10 mouse cellular contexts compared by ENCODE assay signal in genomic region chr15:27495981-27496401, GRCm38 (mm10). TPM values are rescaled to one million over a fixed set of nuclear protein-coding genes. Genes with fewer than 3 reads are reported as not detected.
DNase-seq lines count a peak whose midpoint lies in the region; ATAC-seq lines count a peak whose summit lies in the region.
"Had no signal": no experiment of that assay in that cellular context is flagged by ENCODE, and none has a peak within 500 bp of the region (broad histone marks: within the 10 kb centered on the region; RNA-seq: fewer than 3 reads in every experiment).

No protein-coding gene starts in this region.

- no peak for DNase-seq in forebrain, embryonic 10.5 days (ENCODE audit: extremely low spot score, low spot score)
- DNase-seq in forebrain, embryonic 11.5 days (ENCODE audit: low spot score), result no peak
- peak; percentile 28 for DNase-seq in MN1 (ENCODE audit: low spot score)
- DNase-seq in embryo, embryonic 11 days, result peak; percentile 35
- no peak for DNase-seq in liver, embryonic 13.5 days
- DNase-seq in urinary bladder, adult 18-20 months (ENCODE audit: low spot score in 2 of 2), result no peak
- DNase-seq in right cerebral cortex, postnatal 4 days, result no peak
- no peak for DNase-seq in urinary bladder, postnatal 14 days (ENCODE audit: low spot score)
- DNase-seq: kidney, postnatal 10 days had no signal

- 68% methylated on average over 5 of the region's 5 CpGs for WGBS in forebrain, embryonic 10.5 days
- WGBS in forebrain, embryonic 11.5 days, result 58% methylated on average over 5 of the region's 5 CpGs
- 58% methylated on average over 5 of the region's 5 CpGs for WGBS in liver, embryonic 13.5 days (ENCODE audit: insufficient replicate concordance)

- H3K27me3 ChIP-seq in forebrain, embryonic 10.5 days (ENCODE audit: poor library complexity, severe bottlenecking), result no peaks in the 10 kb centered on the region
- H3K27me3 ChIP-seq in forebrain, embryonic 11.5 days (ENCODE audit: control insufficient read depth, insufficient read depth, low read length), result no peaks in the 10 kb centered on the region
- no peaks in the 10 kb centered on the region for H3K27me3 ChIP-seq in liver, embryonic 13.5 days
- H3K27me3 ChIP-seq: limb, embryonic 12.5 days had no signal

- no peak for ATAC-seq in forebrain, embryonic 11.5 days (replicated peaks; ENCODE audit: low FRiP score)
- no peak for ATAC-seq in liver, embryonic 13.5 days (ENCODE audit: low read depth)

- no peaks in the 10 kb centered on the region for H3K9me3 ChIP-seq in forebrain, embryonic 10.5 days
- no peaks in the 10 kb centered on the region for H3K9me3 ChIP-seq in forebrain, embryonic 11.5 days (ENCODE audit: control insufficient read depth, low read length)
- H3K9me3 ChIP-seq in liver, embryonic 13.5 days (replicated peaks), result no peaks in the 10 kb centered on the region
- H3K9me3 ChIP-seq: limb, embryonic 12.5 days had no signal

- peaks cover 52% of the 10 kb centered on the region for H3K4me1 ChIP-seq in forebrain, embryonic 10.5 days
- H3K4me1 ChIP-seq in forebrain, embryonic 11.5 days (replicated peaks; ENCODE audit: control insufficient read depth, insufficient read depth, low read length), result peaks cover 6% of the 10 kb centered on the region; the same call in 1 of the 2 replicates
- peaks cover 99% of the 10 kb centered on the region for H3K4me1 ChIP-seq in liver, embryonic 13.5 days (replicated peaks)
- H3K4me1 ChIP-seq: limb, embryonic 12.5 days had no signal

- H3K36me3 ChIP-seq in forebrain, embryonic 10.5 days (replicated peaks), result no peaks in the 10 kb centered on the region
- no peaks in the 10 kb centered on the region for H3K36me3 ChIP-seq in forebrain, embryonic 11.5 days (ENCODE audit: control insufficient read depth, insufficient read depth, low read length)
- no peaks in the 10 kb centered on the region for H3K36me3 ChIP-seq in liver, embryonic 13.5 days
- H3K36me3 ChIP-seq: limb, embryonic 12.5 days had no signal

- 0 out of 2 replicates have a peak overlapping the region, but pooled peaks have one; percentile 11 for H3K27ac ChIP-seq in forebrain, embryonic 10.5 days
- H3K27ac ChIP-seq in forebrain, embryonic 11.5 days (ENCODE audit: low read depth, low read length), result no peak overlapping the region
- peak overlapping the region; percentile 99 for H3K27ac ChIP-seq in liver, embryonic 13.5 days
- H3K27ac ChIP-seq: limb, embryonic 12.5 days had no signal

- no peak overlapping the region for H3K9ac ChIP-seq in forebrain, embryonic 11.5 days (ENCODE audit: low read length)
- peak overlapping the region; percentile 71 for H3K9ac ChIP-seq in liver, embryonic 13.5 days
- H3K9ac ChIP-seq: limb, embryonic 12.5 days had no signal

- no peak overlapping the region for H3K4me2 ChIP-seq in forebrain, embryonic 11.5 days (ENCODE audit: low read depth, low read length, severe bottlenecking)
- H3K4me2 ChIP-seq in liver, embryonic 13.5 days, result peak overlapping the region; percentile 66
- H3K4me2 ChIP-seq: limb, embryonic 12.5 days had no signal

- no peak overlapping the region for H3K4me3 ChIP-seq in forebrain, embryonic 10.5 days
- H3K4me3 ChIP-seq in forebrain, embryonic 11.5 days (ENCODE audit: low read depth, low read length), result no peak overlapping the region
- H3K4me3 ChIP-seq in liver, embryonic 13.5 days (replicated peaks), result no peak overlapping the region
- H3K4me3 ChIP-seq: limb, embryonic 12.5 days had no signal

RNA-seq across cellular contexts. Expression of gene Ank, which starts 29.5 kb away (rescaled TPM):
- 5.4 and 5.5 TPM in 2 replicates for polyA plus RNA-seq in forebrain, embryonic 10.5 days (2016; fragmentation: Nextera tagmentation; extraction: Ambion mirVana)
- polyA plus RNA-seq in forebrain, embryonic 11.5 days (2014; fragmentation: Nextera tagmentation; extraction: Ambion mirVana), result 6.8 and 7.5 TPM in 2 replicates
- polyA plus RNA-seq in liver, embryonic 13.5 days (2015; fragmentation: Nextera tagmentation; extraction: Ambion mirVana), result 11.1 and 11.8 TPM in 2 replicates

Comparison
In these comparisons a context has a peak if more than half of its experiments do, and no peak if none do; other contexts are left out.
1. DNase-seq: peak in MN1 (single experiment) and embryo, embryonic 11 days (single experiment); none in forebrain, embryonic 10.5 days (single experiment), forebrain, embryonic 11.5 days (single experiment), liver, embryonic 13.5 days (single experiment), urinary bladder, adult 18-20 months (0 of 2), right cerebral cortex, postnatal 4 days (single experiment) and urinary bladder, postnatal 14 days (single experiment).